Mouse (Mus musculus) left cerebral cortex, postnatal 4 days (tissue): ENCODE data around the gene Crip2. TPM values are rescaled to one million over a fixed set of nuclear protein-coding genes. Genes with fewer than 3 reads are reported as not detected.

Experiments
- DNase-seq: peaks from one replicate; pipeline ENCODE4 v3.0.0-alpha.2; 2022
- intact Hi-C: fragments of 180-260 bp; cut with DNase I; formaldehyde crosslinking; loops from one replicate; pipeline ENCODE4 v1.15.1; 2025
- total RNA-seq, 2 experiments: library from RNA; stranded (reverse); gene quantifications; 2 replicates each; pipeline ENCODE4 v1.2.3; 2021

Gene Crip2
- total RNA-seq, 2 experiments from 2014 or later = 306 to 334 TPM

GRCm38 (mm10) chr12:113146112-113147057, 6.3 kb downstream of the Crip2 start, which contains the start of gene Crip1:
Gene Crip1 (plus strand): TSS chr12:113146316.
- intact Hi-C loops = no loop called here

GRCm38 (mm10) chr12:113147481-113147880, 7.4 kb downstream of the Crip2 start:
- intact Hi-C loops = no loop called here
- peak; percentile 85 for DNase-seq

More at GRCm38 (mm10) chr12:113146112-113147057, 6.3 kb downstream of the Crip2 start, which contains the start of gene Crip1:
- peak; percentile 84 for DNase-seq

GRCm38 (mm10) chr12:113148381-113149035, 8.5 kb downstream of the Crip2 start:
- intact Hi-C loops = no loop called here
- no peak for DNase-seq

- no peak for DNase-seq
- intact Hi-C loops = no loop called here
Observed at GRCm38 (mm10) chr12:113149341-113149740, 9.3 kb downstream of the Crip2 start.

- intact Hi-C loops = no loop called here
Observed at GRCm38 (mm10) chr12:113149896-113150295, 9.9 kb downstream of the Crip2 start.

GRCm38 (mm10) chr12:113150591-113150990, 10.6 kb downstream of the Crip2 start:
- no peak for DNase-seq
- intact Hi-C loops = no loop called here

More at GRCm38 (mm10) chr12:113149896-113150295, 9.9 kb downstream of the Crip2 start:
- DNase-seq = no peak

- intact Hi-C loops = no loop called here
- no peak for DNase-seq
Observed at GRCm38 (mm10) chr12:113151046-113151445, 11.0 kb downstream of the Crip2 start.

GRCm38 (mm10) chr12:113151661-113152271, 11.7 kb downstream of the Crip2 start:
- intact Hi-C loops = no loop called here
- DNase-seq = no peak

- intact Hi-C loops = no loop called here
- DNase-seq = no peak
Observed at GRCm38 (mm10) chr12:113152272-113152661, 12.2 kb downstream of the Crip2 start.

GRCm38 (mm10) chr12:113152991-113153525, 13.0 kb downstream of the Crip2 start:
- DNase-seq = no peak
- intact Hi-C loops = no loop called here

- intact Hi-C loops = no loop called here
- DNase-seq = no peak
Observed at GRCm38 (mm10) chr12:113153971-113154370, 13.9 kb downstream of the Crip2 start.

- intact Hi-C loops = no loop called here
- no peak for DNase-seq
Observed at GRCm38 (mm10) chr12:113154747-113155075, 14.7 kb downstream of the Crip2 start.

- intact Hi-C loops = no loop called here
- peak; percentile 53 for DNase-seq
Observed at GRCm38 (mm10) chr12:113155076-113155771, 15.2 kb downstream of the Crip2 start.

GRCm38 (mm10) chr12:113155887-113156539, 16.0 kb downstream of the Crip2 start, which contains the start of gene Tedc1:
Gene Tedc1 (plus strand): TSS chr12:113156421.
- intact Hi-C loops = no loop called here
- DNase-seq = peak; percentile 100

GRCm38 (mm10) chr12:113156540-113156929, 16.5 kb downstream of the Crip2 start:
- intact Hi-C loops = no loop called here
- no peak for DNase-seq

- intact Hi-C loops = no loop called here
Observed at GRCm38 (mm10) chr12:113157002-113157401, 17.0 kb downstream of the Crip2 start.

GRCm38 (mm10) chr12:113157521-113157920, 17.5 kb downstream of the Crip2 start:
- no peak for DNase-seq
- intact Hi-C loops = no loop called here

More at GRCm38 (mm10) chr12:113157002-113157401, 17.0 kb downstream of the Crip2 start:
- peak; percentile 70 for DNase-seq

GRCm38 (mm10) chr12:113157971-113158370, 17.9 kb downstream of the Crip2 start:
- no peak for DNase-seq
- intact Hi-C loops = no loop called here

GRCm38 (mm10) chr12:113163561-113164006, 23.5 kb downstream of the Crip2 start:
- intact Hi-C loops = no loop called here
- DNase-seq = peak; percentile 64
